Mouse (Mus musculus): ENCODE results near the gene Plch2.
A peak's percentile ranks its signal among the peaks of the same experiment; 100 is the strongest.

GRCm38 (mm10) chr4:154980110-154980509, 76.5 kb downstream of the Plch2 start:
- TF ChIP-seq CTCF (conservative IDR thresholded peaks at IDR 0.05; ENCODE audit: low read length) (peak; percentile 62), NANOG (IDR thresholded peaks at IDR 0.05; ENCODE audit: borderline replicate concordance, low read length) (no peak), POU5F1 (IDR thresholded peaks at IDR 0.05; ENCODE audit: borderline replicate concordance, low read length) (no peak)

Data from E14TG2a.4 (cell line).